Mouse (Mus musculus): ENCODE results near the gene Foxp1.

The Foxp1 gene

GRCm38 (mm10) chr6:99485217-99485883 lies 37.2 kb downstream of the Foxp1 start:
- DNase-seq (ENCODE audit: low read depth, low spot score): peak; percentile 56

GRCm38 (mm10) chr6:99484884-99485216 lies 37.7 kb downstream of the Foxp1 start:
- DNase-seq (ENCODE audit: low read depth, low spot score): no peak

DNA sequence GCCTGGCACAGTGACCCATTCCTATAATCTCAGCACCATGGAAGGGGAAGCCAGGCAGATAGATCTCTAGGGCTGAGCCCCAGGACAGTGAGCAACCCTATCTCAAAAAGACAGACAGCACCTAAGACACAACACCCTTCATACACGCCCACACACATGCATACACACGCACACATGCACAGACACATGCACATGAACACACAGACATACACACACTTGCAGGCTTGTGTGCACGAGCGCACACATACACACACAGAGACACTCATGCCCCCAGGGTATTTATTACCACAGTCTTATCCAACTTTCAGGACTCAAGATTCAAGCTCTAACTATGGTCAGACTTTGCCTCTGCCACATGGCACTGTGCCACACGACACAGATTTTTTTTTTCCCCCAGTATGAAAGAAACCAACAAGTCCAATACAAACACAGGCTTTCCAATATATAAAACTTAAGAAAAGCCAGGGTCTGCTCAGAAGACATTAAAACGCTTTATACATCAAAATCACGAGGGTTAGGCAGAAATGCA lies 38.3 kb downstream of the Foxp1 start:
- no peak for DNase-seq (ENCODE audit: low read depth, low spot score)

GRCm38 (mm10) chr6:99483556-99483955 lies 39.0 kb downstream of the Foxp1 start:
- DNase-seq (ENCODE audit: low read depth, low spot score): no peak

- DNase-seq (ENCODE audit: low read depth, low spot score): no peak
These were observed 41.0 kb downstream of the Foxp1 start for GRCm38 (mm10) chr6:99481568-99481967.

GRCm38 (mm10) chr6:99478873-99479650 lies 43.5 kb downstream of the Foxp1 start:
- DNase-seq (ENCODE audit: low read depth, low spot score): no peak

GRCm38 (mm10) chr6:99475040-99475439 lies 47.5 kb downstream of the Foxp1 start:
- no peak for DNase-seq (ENCODE audit: low read depth, low spot score)

- DNase-seq (ENCODE audit: low read depth, low spot score): no peak
These were observed 51.6 kb downstream of the Foxp1 start for GRCm38 (mm10) chr6:99470906-99471305.

GRCm38 (mm10) chr6:99469134-99469834 lies 53.2 kb downstream of the Foxp1 start:
- no peak for DNase-seq (ENCODE audit: low read depth, low spot score)

DNA sequence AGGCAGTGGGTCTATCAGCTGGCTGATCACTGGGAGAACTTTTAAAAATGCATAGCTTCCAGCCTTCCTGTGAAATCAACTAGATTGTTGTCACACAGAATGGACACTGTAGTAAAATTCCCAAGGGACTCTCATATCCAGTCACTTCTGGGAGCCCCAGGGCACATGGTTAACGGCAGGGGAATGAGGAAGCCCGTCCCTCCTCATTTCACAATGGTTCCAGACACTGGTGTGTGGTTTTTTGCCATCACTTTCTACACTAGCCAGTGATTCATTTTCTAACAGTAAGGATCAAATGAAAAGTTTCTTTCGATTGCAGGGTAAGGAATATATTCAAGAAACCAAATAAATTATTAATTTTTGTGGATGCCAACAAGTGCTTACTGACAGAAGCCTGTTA lies 54.7 kb downstream of the Foxp1 start:
- DNase-seq (ENCODE audit: low read depth, low spot score): no peak

GRCm38 (mm10) chr6:99467109-99467508 lies 55.4 kb downstream of the Foxp1 start:
- DNase-seq (ENCODE audit: low read depth, low spot score): no peak

DNA sequence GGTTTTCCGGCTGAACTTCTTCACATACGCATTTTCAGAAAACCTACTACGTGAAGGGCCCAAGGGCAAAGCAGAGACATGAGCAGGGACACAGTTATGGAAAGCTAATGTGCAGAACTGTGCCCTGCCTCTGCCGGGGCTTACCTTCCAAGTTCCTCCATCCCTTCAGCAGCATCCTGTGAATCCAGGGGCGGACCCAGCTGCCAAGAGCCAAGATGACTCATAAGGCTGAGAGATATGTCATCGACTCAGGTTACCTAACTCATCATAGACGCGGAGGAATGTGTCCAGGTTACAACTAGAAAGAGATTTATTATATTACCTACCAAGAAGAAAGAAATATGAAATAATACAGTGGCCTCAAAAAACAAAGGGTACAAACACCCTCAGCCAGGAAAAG lies 56.2 kb downstream of the Foxp1 start:
- no peak for DNase-seq (ENCODE audit: low read depth, low spot score)

DNA sequence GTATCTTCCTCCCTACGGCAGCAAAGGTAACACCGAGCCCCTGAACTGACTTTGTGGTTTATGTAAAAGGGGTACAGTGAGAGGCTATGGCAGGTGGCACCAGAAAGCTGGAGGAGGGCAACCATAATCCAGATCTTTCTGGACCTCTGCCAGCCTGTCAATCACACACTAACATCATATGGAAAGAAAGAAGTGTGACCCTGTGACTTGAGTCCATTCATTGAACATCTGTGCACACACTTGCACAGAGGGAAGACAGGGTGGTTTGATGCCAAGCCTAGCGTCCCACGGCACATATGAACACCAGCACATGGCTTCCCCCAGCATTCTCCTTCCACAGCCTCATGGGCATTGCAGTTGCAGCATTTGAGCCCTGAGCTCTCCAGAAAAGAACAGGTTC lies 58.1 kb downstream of the Foxp1 start:
- DNase-seq (ENCODE audit: low read depth, low spot score): no peak

DNA sequence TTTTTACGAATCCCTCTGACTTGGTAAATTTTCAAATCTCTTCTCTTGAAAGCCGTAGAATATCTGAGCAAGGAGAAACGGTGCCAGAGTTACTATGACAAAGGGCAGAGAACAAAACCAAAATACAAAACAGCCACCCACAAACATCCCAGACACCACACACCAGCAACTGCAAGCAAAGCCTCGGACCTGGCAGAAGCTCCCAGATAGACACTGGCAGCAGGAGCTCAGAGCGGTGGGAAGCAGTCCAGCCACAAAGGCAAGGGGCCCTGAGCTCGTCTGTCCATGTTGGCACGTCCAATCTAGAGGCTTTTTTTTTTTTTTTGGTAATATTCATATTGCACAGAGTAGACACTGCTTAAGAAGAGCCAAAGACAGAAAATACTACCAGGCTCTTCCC lies 58.6 kb downstream of the Foxp1 start:
- DNase-seq (ENCODE audit: low read depth, low spot score): no peak

DNA sequence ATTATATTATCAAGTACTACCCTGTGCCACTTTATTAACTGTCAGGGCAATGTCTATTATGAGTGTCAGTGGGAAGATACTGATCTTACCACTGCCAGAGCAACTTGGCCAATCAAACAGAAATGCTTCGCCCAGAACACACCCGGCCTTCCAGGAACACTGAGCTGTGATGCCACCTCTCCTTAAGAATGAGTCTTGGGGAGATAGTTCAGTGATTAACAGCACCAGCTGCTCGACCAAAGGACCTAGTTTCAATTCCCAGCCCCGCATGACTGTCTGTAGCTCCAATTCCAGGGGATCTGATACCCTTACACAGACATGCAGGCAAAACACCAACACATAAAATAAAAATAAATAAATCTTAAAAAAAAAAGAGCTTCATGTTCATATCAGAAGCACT lies 63.7 kb downstream of the Foxp1 start:
- DNase-seq (ENCODE audit: low read depth, low spot score): no peak

DNA sequence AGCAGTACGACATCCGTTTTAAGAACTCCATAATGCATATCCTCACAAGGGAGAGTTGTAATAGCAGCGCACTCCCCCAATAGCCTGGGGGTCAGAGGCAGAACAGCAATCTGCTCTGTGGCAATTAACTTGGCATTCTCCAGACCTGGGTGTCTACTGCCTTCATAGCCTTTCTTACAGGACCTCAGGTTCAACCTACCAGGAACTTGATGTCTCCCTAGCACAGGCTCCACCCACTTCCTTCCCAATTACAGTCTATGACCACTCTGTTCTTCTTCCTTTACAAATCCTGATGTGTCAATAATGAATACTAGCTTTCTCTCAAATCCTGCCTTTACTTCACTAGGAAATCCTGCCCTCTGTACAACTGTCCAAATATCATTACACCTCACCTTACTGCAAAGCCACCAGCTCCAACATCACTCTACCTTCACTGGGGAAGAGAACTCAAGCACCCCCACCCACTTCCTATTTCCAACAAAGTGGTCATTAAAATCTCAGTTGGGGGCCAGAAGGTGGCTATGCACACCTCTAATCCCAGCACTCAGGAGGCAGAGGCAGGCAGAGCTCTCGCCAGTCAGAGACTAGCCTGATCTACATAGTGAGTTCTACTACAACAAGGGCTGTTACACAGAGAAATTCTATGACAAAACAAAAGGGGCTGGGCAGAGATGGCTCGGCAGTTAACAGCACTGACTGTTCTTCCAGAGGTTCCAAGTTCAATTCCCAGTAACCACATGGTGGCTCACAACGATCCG lies 68.6 kb downstream of the Foxp1 start:
- no peak for DNase-seq (ENCODE audit: low read depth, low spot score)

GRCm38 (mm10) chr6:99452638-99453185 lies 69.8 kb downstream of the Foxp1 start:
- DNase-seq (ENCODE audit: low read depth, low spot score): no peak

- DNase-seq (ENCODE audit: low read depth, low spot score): no peak
These were observed 71.0 kb downstream of the Foxp1 start for GRCm38 (mm10) chr6:99451479-99451878.

DNA sequence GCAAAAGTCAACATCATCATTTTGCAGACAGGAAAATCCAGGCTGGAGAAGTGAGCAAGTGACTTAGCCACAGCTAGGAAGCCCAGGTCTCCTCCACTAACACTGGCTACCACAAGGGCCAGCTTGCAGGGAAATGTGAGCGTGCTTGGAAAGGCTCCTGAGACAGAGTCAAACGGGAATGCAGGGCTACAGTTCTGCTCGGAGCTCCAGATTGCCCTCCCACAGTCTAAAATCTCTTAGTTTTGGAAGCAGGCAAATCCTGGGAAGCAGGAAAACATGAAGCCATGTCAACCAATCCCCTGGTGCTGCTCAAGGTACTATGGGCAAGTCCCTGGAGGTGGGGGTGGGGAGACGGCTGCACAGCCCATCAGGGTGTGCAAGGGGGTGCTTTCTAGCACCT lies 75.1 kb downstream of the Foxp1 start:
- DNase-seq (ENCODE audit: low read depth, low spot score): no peak

DNA sequence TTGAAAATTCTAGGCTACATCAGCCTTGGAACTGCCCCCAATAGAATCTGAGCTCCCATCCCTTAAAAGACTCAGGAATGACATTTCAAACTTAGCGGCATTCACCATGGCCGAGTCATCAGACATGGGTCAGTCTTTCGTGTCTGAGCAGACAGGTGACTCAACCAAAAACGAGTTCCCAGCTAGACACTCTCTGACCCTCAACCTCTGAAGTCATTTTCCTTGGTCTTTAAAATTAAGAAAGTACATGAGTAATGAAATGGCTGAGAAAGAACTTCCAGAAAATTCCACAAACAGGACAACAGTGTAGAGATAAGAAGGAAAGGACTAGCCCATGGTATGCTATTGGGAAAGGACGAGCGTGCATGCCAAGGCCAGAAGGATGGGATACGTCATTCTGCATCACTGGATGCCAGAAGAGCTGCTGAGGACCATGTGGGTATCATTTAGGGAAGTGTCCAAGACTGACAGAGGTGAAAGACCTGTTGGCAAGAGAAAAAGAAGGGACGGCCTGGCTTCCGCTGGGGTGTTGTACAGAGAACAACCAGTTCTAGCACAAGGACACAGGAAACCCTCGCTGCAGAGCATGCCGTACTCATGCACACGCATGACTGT lies 75.6 kb downstream of the Foxp1 start:
- DNase-seq (ENCODE audit: low read depth, low spot score): no peak

- no peak for DNase-seq (ENCODE audit: low read depth, low spot score)
These were observed 79.1 kb downstream of the Foxp1 start for GRCm38 (mm10) chr6:99443460-99443859.

Data from embryo, embryonic 11.5 days (tissue).